Mouse (Mus musculus) C2C12 (cell line): Measurements from ENCODE around the gene Slc30a5. TPM values are rescaled to one million over a fixed set of nuclear protein-coding genes. Genes with fewer than 3 reads are reported as not detected.

Experiments used
- H3K27me3 ChIP-seq: one replicate; pipeline ENCODE4 v1.6.1; 2011; ENCODE audit not compliant: control insufficient read depth, insufficient read depth, insufficient read length
- H3K36me3 ChIP-seq: one replicate; pipeline ENCODE4 v1.6.1; 2011; ENCODE audit not compliant: control insufficient read depth, insufficient read depth
- H3K4me3 ChIP-seq: one replicate; pipeline ENCODE4 v1.5.1; 2011; ENCODE audit warnings: mild to moderate bottlenecking, control low read depth; ENCODE audit not compliant: poor library complexity, insufficient read depth, severe bottlenecking
- H3K79me2 ChIP-seq: one replicate; pipeline ENCODE4 v1.6.1; 2011; ENCODE audit not compliant: control insufficient read depth, insufficient read depth
- H3K79me3 ChIP-seq: one replicate; pipeline ENCODE4 v1.6.1; 2011; ENCODE audit warnings: low read depth, control low read depth
- H3ac ChIP-seq: one replicate; pipeline ENCODE3; 2011; ENCODE audit warnings: low read depth; ENCODE audit not compliant: control insufficient read depth, insufficient read length
- CEBPB ChIP-seq: IDR thresholded peaks from one replicate; pipeline ENCODE4 v1.6.1; 2011; ENCODE audit warnings: low read depth, mild to moderate bottlenecking, control low read depth, moderate library complexity
- CTCF ChIP-seq: IDR thresholded peaks from one replicate; pipeline ENCODE4 v1.5.1; 2011; ENCODE audit not compliant: control insufficient read depth, insufficient read depth, insufficient read length
- FOSL1 ChIP-seq: IDR thresholded peaks from one replicate; pipeline ENCODE4 v1.8.0; 2011; ENCODE audit warnings: mild to moderate bottlenecking, low read length; ENCODE audit not compliant: poor library complexity, insufficient read depth, severe bottlenecking
- MAX ChIP-seq: IDR thresholded peaks from one replicate; pipeline ENCODE4 v1.6.1; 2011; ENCODE audit warnings: mild to moderate bottlenecking, control low read depth
- MYOD1 ChIP-seq: IDR thresholded peaks from one replicate; pipeline ENCODE4 v1.6.1; 2011; ENCODE audit warnings: low read depth; ENCODE audit not compliant: control insufficient read depth, insufficient read length
- MYOG ChIP-seq: IDR thresholded peaks from one replicate; pipeline ENCODE4 v1.6.1; 2011; ENCODE audit not compliant: control insufficient read depth, insufficient read length; ENCODE audit errors: extremely low read depth
- USF1 ChIP-seq: IDR thresholded peaks from one replicate; pipeline ENCODE4 v1.6.1; 2011; ENCODE audit warnings: low read depth, mild to moderate bottlenecking, control low read depth, moderate library complexity
- polyA plus RNA-seq: library from polyadenylated mRNA; unstranded; fragments of >200 nt; fragmentation: generic; extraction: Trizol; gene quantifications from one replicate; pipeline ENCODE4 v1.2.1, GENCODE M21; 2012; ENCODE audit warnings: missing spikeins

Slc30a5 gene
- polyA plus RNA-seq, 1 experiment = 21.7 TPM

DNA sequence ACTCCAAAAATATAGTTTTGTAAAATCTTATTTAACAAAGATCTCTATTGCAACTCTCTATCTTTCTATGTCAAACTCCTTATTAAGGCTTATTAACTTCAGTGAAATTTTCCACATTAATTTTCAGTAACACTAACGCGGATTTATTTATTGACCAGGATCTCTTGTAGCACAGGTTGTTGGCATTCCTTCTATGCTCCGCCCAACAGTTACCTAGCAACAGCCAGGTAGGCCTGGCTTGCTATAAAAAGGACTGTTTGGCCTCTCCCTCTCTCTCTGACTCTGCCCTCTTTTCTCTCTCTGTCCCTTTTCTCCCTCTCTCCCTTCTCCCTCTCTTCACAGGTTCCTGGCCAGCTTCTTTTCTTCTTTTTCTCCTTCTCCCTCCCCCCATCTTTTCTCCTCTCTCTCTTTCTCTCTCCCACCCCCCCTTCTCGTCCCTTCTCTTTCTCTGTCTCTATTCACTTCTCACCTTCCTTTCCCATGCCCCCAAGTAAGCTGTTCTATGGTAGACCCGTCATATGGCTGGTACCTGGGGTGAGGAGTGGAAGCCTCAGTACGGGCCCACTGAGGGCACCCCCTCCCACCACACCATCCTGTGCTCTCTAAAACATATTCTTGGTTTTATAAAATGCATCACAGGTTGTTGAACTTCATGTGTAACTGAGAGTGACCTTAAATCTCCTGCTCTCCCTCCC, 45.8 kb downstream of the Slc30a5 start:
- Histone ChIP-seq H3K4me3 (no peak overlapping the region), H3K79me2 (peaks cover 39% of the 10 kb centered on the region), H3ac (no peak overlapping the region), H3K79me3 (peaks cover 36% of the 10 kb centered on the region), H3K27me3 (no peaks in the 10 kb centered on the region), H3K36me3 (peaks cover 27% of the 10 kb centered on the region)
- TF ChIP-seq FOSL1 (no peak), MYOG (no peak), MAX (no peak), MYOD1 (no peak), CEBPB (no peak), USF1 (no peak), CTCF (no peak)

DNA sequence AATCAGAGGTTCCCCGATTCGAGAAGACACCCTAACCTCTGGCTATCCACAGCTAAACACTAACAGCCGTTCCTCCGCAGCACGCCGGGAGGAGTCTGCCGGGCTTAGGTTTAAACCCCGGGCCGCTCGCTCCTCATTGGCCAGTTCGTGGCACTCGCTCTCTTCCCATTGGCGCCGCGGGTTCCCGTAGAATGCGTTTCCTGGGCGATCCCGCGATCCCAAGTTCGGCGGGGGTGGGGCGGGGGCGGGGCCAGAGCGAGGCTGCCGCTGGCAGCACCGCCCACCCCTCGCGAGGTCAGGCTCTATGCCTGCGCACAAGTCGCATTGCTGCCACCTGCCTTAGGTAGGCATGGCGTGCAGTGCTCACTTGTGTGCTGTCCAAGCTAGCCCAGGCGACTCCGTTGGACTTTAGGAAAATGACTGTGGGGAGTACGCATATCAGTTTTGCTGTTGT, 46.8 kb downstream of the Slc30a5 start, which contains the start of gene Ccnb1:
TSS of gene Ccnb1 (minus strand) at position 157 of the 454 bp plus-strand sequence.
- Histone ChIP-seq H3K79me3 (peaks cover 41% of the 10 kb centered on the region), H3K36me3 (peaks cover 37% of the 10 kb centered on the region), H3K4me3 (peak within 1 kb of the TSS; percentile 96), H3K27me3 (no peaks in the 10 kb centered on the region), H3ac (peak within 1 kb of the TSS; percentile 99), H3K79me2 (peaks cover 49% of the 10 kb centered on the region)
- TF ChIP-seq CEBPB (no peak), CTCF (no peak), FOSL1 (no peak), MYOD1 (no peak), MYOG (no peak)

DNA sequence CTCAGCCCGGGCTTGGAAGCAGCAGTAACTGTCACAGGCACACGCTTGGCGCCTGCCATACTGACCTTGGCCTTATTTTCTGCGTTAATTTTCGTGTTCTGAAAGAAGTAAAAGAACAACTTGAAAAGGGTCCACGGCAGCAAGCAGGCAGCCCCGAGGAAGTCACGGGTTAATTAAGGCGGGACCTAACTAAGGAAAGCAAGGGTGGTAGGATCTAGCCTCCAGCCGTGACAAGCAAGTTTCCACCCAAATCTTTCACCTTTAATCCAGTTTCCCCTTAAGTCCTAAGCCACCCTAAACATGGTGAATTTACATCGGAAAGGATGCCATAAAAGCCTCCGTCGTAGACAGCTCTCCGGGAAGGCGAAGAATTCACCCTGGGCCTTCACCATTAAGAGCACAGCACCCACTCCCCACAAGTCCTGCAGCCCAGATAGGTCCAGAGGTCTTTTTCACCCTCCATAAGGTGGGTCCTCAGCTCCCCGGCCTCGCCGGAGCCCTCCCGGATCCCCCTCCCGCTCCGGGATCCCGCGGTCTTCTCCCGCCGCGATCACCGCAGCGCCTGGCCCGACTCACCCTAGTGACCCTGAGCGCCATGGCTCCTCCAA, 47.3 kb downstream of the Slc30a5 start:
- peaks cover 43% of the 10 kb centered on the region for H3K36me3 ChIP-seq
- H3K79me2 ChIP-seq = peaks cover 54% of the 10 kb centered on the region
- peak overlapping the region; percentile 99 for H3ac ChIP-seq
- peak overlapping the region; percentile 96 for H3K4me3 ChIP-seq
- peaks cover 41% of the 10 kb centered on the region for H3K79me3 ChIP-seq
- H3K27me3 ChIP-seq = no peaks in the 10 kb centered on the region
- TF ChIP-seq MYOD1 (no peak), MYOG (no peak), CTCF (no peak), FOSL1 (no peak), USF1 (no peak), CEBPB (no peak), MAX (no peak)

DNA sequence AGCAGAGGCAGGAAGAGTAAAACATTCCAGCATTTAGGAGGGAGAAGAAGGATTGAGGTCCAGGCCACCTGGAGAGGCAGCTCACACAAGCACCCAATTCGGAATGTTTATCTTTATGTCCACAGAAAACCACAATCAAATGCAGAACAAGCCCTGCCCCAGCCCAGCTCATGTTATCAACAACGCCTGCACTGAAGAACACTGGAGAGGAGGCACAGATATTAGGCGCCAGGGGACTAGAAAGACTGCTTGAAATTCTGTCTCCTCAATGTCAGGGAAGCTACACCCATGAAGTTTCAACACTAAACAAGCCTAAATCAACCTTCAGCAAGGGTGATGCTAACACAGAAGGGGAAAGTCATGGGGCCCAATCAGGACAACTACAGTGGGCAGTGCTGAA, 55.7 kb downstream of the Slc30a5 start:
- TF ChIP-seq MYOG (no peak), CTCF (no peak), MAX (no peak), USF1 (no peak), FOSL1 (no peak), CEBPB (no peak), MYOD1 (no peak)
- peaks cover 11% of the 10 kb centered on the region for H3K79me3 ChIP-seq

DNA sequence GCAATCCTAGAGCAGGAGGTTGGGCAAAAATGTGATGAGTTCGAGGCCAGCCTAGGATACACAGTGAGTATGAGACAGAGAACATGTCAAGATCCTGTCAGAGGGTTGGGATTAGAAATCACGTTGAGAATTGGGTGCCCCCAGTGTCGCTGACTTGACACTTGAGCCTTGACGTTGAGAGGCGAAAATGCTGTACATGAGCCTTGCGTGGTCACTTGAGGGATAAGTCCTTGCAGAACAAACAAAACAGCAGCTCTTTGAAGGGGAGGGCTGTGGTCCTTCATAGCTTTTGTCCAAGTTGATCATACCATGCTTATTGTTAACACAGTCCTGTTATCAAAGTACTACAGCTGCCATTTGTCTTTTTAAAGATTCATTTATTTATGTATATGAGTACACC, 56.5 kb downstream of the Slc30a5 start:
- Histone ChIP-seq H3K36me3 (peaks cover 46% of the 10 kb centered on the region), H3K79me3 (peaks cover 6% of the 10 kb centered on the region), H3ac (no peak overlapping the region), H3K4me3 (no peak overlapping the region), H3K27me3 (no peaks in the 10 kb centered on the region), H3K79me2 (peaks cover 31% of the 10 kb centered on the region)
- TF ChIP-seq USF1 (no peak), FOSL1 (no peak), MAX (no peak), MYOG (no peak), MYOD1 (no peak), CTCF (no peak), CEBPB (no peak)

More for the DNA sequence above, 55.7 kb downstream of the Slc30a5 start:
- Histone ChIP-seq H3K27me3 (no peaks in the 10 kb centered on the region), H3K4me3 (no peak overlapping the region), H3K79me2 (peaks cover 39% of the 10 kb centered on the region), H3ac (no peak overlapping the region), H3K36me3 (peaks cover 47% of the 10 kb centered on the region)
